Mouse (Mus musculus) megakaryocyte, embryonic 14.5 days (primary cell): ENCODE data around the gene Fbxo24.

Experiments used
- FLI1 ChIP-seq: IDR thresholded peaks from 2 replicates; pipeline ENCODE4 v1.6.1; 2012; ENCODE audit warnings: low read length, inconsistent platforms, mixed read lengths
- GATA1 ChIP-seq: IDR thresholded peaks from 3 replicates; pipeline ENCODE4 v1.6.1; 2012; ENCODE audit warnings: mixed read lengths, low read length, inconsistent platforms, borderline replicate concordance

DNA sequence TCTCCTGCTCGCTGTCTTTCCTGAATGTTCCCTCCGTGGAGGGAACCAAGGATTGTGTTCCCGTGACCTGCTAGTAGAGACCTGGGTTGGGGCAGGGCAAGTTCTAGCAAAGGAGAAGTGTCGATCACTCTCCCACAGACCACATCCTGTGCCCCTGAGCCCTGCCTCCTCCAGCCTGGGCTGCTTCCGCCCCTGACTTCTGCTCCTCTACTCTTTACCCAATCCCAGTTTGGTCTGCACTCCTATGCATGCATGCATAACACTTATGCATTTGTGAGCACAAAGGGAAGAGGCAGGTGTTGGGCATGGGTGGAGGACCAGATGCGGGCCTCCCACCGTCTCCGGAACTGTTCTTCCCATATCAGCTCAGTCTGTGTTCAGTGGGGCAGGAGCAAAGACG is 2.4 kb upstream of the Fbxo24 start:
- TF ChIP-seq FLI1 (0 out of 2 replicates have a peak, but pooled peaks have one; percentile 39), GATA1 (no peak)
